ENCODE assay signal across 8 mouse cellular contexts in the genomic region with DNA sequence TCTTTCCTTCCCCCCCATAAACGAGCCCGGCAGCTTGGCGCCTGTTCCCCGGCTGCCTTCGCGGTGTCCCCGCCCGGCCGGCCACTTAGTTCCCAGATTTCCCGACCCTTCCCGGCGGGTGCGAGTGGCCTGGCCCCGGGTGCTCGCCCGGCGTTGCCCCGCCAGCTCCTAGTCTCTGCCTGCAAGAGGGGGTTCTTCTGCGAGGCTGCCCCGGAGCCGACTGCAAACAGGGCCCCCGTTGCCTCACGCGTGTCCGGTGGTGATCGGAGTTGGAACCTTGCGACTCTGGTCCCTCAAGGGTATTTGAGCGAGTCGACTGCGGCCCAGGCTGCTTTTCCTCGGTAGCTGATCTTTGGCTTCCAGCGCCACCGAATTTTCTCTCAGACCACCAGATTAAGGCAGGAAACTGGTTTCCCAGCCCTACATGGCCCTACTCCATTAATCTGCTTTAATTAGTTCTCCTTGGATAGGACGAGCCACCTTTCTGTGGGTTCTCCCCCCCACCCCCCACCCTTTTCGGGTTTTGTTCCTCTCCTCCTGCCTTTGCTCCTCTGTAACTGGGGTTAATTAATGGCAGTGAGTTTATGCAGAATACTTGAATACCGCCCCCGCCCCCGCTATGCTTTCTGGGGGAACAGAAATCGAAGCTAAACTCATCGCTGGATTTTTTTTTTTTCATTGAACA. TPM values are rescaled to one million over a fixed set of nuclear protein-coding genes. Genes with fewer than 3 reads are reported as not detected.
DNase-seq lines count a peak whose midpoint lies in the region; ATAC-seq and TF ChIP-seq lines count a peak whose summit lies in the region.

No protein-coding gene starts in this region.

- TF ChIP-seq CTCF in testis, adult 2 months (IDR thresholded peaks at IDR 0.05; ENCODE audit: control insufficient read depth, insufficient read depth, insufficient replicate concordance, low read depth, low read length), result no peak
- TF ChIP-seq CTCF in forebrain, postnatal 0 days (IDR thresholded peaks at IDR 0.05; ENCODE audit: low read depth), result no peak

- H3K36me3 ChIP-seq in testis, adult 2 months (ENCODE audit: control insufficient read depth, insufficient read depth, low read length), result no peaks in the 10 kb centered on the region
- H3K36me3 ChIP-seq in forebrain, postnatal 0 days (ENCODE audit: insufficient read depth), result no peaks in the 10 kb centered on the region
- H3K36me3 ChIP-seq in hindbrain, embryonic 13.5 days, result no peaks in the 10 kb centered on the region
- peaks cover 6% of the 10 kb centered on the region; the same call in 1 of the 2 replicates for H3K36me3 ChIP-seq in midbrain, embryonic 10.5 days
- no peaks in the 10 kb centered on the region for H3K36me3 ChIP-seq in stomach, embryonic 15.5 days

- H3K4me2 ChIP-seq in forebrain, postnatal 0 days (ENCODE audit: low read depth), result peak overlapping the region; percentile 87
- peak overlapping the region; percentile 82 for H3K4me2 ChIP-seq in hindbrain, embryonic 13.5 days
- peak overlapping the region; percentile 74 for H3K4me2 ChIP-seq in stomach, embryonic 15.5 days

- no peaks in the 10 kb centered on the region for H3K9me3 ChIP-seq in forebrain, postnatal 0 days (ENCODE audit: low read length)
- H3K9me3 ChIP-seq in hindbrain, embryonic 13.5 days, result no peaks in the 10 kb centered on the region
- H3K9me3 ChIP-seq in midbrain, embryonic 10.5 days (replicated peaks), result no peaks in the 10 kb centered on the region
- H3K9me3 ChIP-seq in stomach, embryonic 15.5 days, result no peaks in the 10 kb centered on the region

- no peak overlapping the region for H3K27ac ChIP-seq in testis, adult 2 months (ENCODE audit: control insufficient read depth, insufficient read depth, low read depth, low read length)
- H3K27ac ChIP-seq in forebrain, postnatal 0 days (ENCODE audit: low read depth, low read length), result peak overlapping the region; percentile 62
- peak overlapping the region; percentile 73 for H3K27ac ChIP-seq in hindbrain, embryonic 13.5 days
- peak overlapping the region; percentile 89 for H3K27ac ChIP-seq in midbrain, embryonic 10.5 days (replicated peaks)
- H3K27ac ChIP-seq in stomach, embryonic 15.5 days, result peak overlapping the region; percentile 88

- H3K4me1 ChIP-seq in testis, adult 2 months (ENCODE audit: control insufficient read depth, insufficient read depth, low read length), result peaks cover 11% of the 10 kb centered on the region
- H3K4me1 ChIP-seq in forebrain, postnatal 0 days (ENCODE audit: insufficient read depth), result 0 out of 2 replicates have a peak, but pooled peaks cover 5% of the 10 kb centered on the region
- peaks cover 14% of the 10 kb centered on the region for H3K4me1 ChIP-seq in hindbrain, embryonic 13.5 days (replicated peaks)
- peaks cover 27% of the 10 kb centered on the region for H3K4me1 ChIP-seq in midbrain, embryonic 10.5 days
- H3K4me1 ChIP-seq in stomach, embryonic 15.5 days, result peaks cover 8% of the 10 kb centered on the region

- intact Hi-C loops in left cerebral cortex, postnatal 4 days (cut with DNase I), result loop anchor here (5.0 kb wide), 1 partner anchor 88 kb away; no protein-coding TSS in a partner anchor

- WGBS in forebrain, postnatal 0 days, result under 1% methylated on average over 39 of the region's 40 CpGs
- WGBS in hindbrain, embryonic 13.5 days, result under 1% methylated on average over 39 of the region's 40 CpGs
- WGBS in midbrain, embryonic 10.5 days, result under 1% methylated on average over 40 of the region's 40 CpGs
- under 1% methylated on average over 40 of the region's 40 CpGs for WGBS in stomach, embryonic 15.5 days

- DNase-seq in testis, postnatal 10 days (ENCODE audit: low spot score), result no peak
- DNase-seq in cerebellum, adult 18-20 months, result peak; percentile 45 to 64
- DNase-seq in forebrain, postnatal 0 days, result peak; percentile 34
- DNase-seq in left cerebral cortex, postnatal 4 days, result peak; percentile 37
- DNase-seq in midbrain, embryonic 10.5 days (ENCODE audit: low spot score), result no peak

- peak overlapping the region; percentile 84 for H3K4me3 ChIP-seq in testis, adult 2 months (ENCODE audit: control insufficient read depth, low read depth, low read length)
- H3K4me3 ChIP-seq in forebrain, postnatal 0 days (ENCODE audit: low read depth, low read length), result peak overlapping the region; percentile 77
- H3K4me3 ChIP-seq in hindbrain, embryonic 13.5 days, result peak overlapping the region; percentile 81
- H3K4me3 ChIP-seq in midbrain, embryonic 10.5 days, result peak overlapping the region; percentile 82
- peak overlapping the region; percentile 86 for H3K4me3 ChIP-seq in stomach, embryonic 15.5 days (replicated peaks)

- H3K9ac ChIP-seq in forebrain, postnatal 0 days, result peak overlapping the region; percentile 81
- H3K9ac ChIP-seq in hindbrain, embryonic 13.5 days, result peak overlapping the region; percentile 89
- H3K9ac ChIP-seq in stomach, embryonic 15.5 days, result peak overlapping the region; percentile 90

- ATAC-seq in forebrain, postnatal 0 days, result peak; percentile 58
- ATAC-seq in hindbrain, embryonic 13.5 days (ENCODE audit: low FRiP score), result peak; percentile 70
- ATAC-seq in stomach, embryonic 15.5 days (ENCODE audit: insufficient read depth, low FRiP score, low read depth), result peak; percentile 25; the same call in 1 of the 2 replicates

- no peak; the same call in 1 of the 2 replicates for TF ChIP-seq POLR2A in testis, adult 2 months (IDR thresholded peaks at IDR 0.05; ENCODE audit: control insufficient read depth, low read depth, low read length)

- H3K27me3 ChIP-seq in testis, adult 2 months (ENCODE audit: control insufficient read depth, insufficient read depth, low read length), result no peaks in the 10 kb centered on the region; the same call in 1 of the 2 replicates
- no peaks in the 10 kb centered on the region for H3K27me3 ChIP-seq in forebrain, postnatal 0 days (ENCODE audit: insufficient read depth, low read length)
- H3K27me3 ChIP-seq in hindbrain, embryonic 13.5 days, result no peaks in the 10 kb centered on the region
- peaks cover 13% of the 10 kb centered on the region; the same call in 1 of the 2 replicates for H3K27me3 ChIP-seq in midbrain, embryonic 10.5 days (ENCODE audit: low read depth, poor library complexity, severe bottlenecking)
- no peaks in the 10 kb centered on the region for H3K27me3 ChIP-seq in stomach, embryonic 15.5 days (replicated peaks)

RNA-seq across cellular contexts. Expression of a gene that starts 0.7 kb away (rescaled TPM):
- 1.7 and 2.0 TPM in 2 replicates for polyA plus RNA-seq in testis, adult 2 months (2012; rRNA removed)
- 8.8 and 11.3 TPM in 2 replicates for total RNA-seq in forebrain, postnatal 0 days (2014; rRNA removed)
- 15.8 and 19.1 TPM in 2 replicates for polyA plus RNA-seq in forebrain, postnatal 0 days (2015; fragmentation: Nextera tagmentation; extraction: Ambion mirVana)
- polyA plus RNA-seq in hindbrain, embryonic 13.5 days (2015; fragmentation: Nextera tagmentation; extraction: Ambion mirVana), result 21.8 and 25.3 TPM in 2 replicates
- total RNA-seq in left cerebral cortex, postnatal 4 days (2021), result 10 to 100 TPM; 11.6 to 12.6 TPM
- polyA plus RNA-seq in midbrain, embryonic 10.5 days (2016; fragmentation: Nextera tagmentation; extraction: Ambion mirVana), result 20.7 and 23.1 TPM in 2 replicates
- polyA plus RNA-seq in stomach, embryonic 15.5 days (2015; fragmentation: Nextera tagmentation; extraction: Ambion mirVana), result 34.4 and 43.8 TPM in 2 replicates

RNA-seq across cellular contexts. Expression of a gene that starts 39.1 kb away (rescaled TPM):
- polyA plus RNA-seq in testis, adult 2 months (2012; rRNA removed), result 0.16 and 0.21 TPM in 2 replicates
- total RNA-seq in forebrain, postnatal 0 days (2014; rRNA removed), result not detected in 2 replicates
- not detected in 2 replicates for polyA plus RNA-seq in forebrain, postnatal 0 days (2015; fragmentation: Nextera tagmentation; extraction: Ambion mirVana)
- not detected in 2 replicates for polyA plus RNA-seq in hindbrain, embryonic 13.5 days (2015; fragmentation: Nextera tagmentation; extraction: Ambion mirVana)
- not detected for total RNA-seq in left cerebral cortex, postnatal 4 days (2021)
- polyA plus RNA-seq in midbrain, embryonic 10.5 days (2016; fragmentation: Nextera tagmentation; extraction: Ambion mirVana), result not detected in 2 replicates
- polyA plus RNA-seq in stomach, embryonic 15.5 days (2015; fragmentation: Nextera tagmentation; extraction: Ambion mirVana), result 0.62 and 1.1 TPM in 2 replicates

Comparison
In these comparisons a context has a peak if more than half of its experiments do, and no peak if none do; other contexts are left out.
1. DNase-seq: peak in cerebellum, adult 18-20 months (2 of 2), forebrain, postnatal 0 days (single experiment) and left cerebral cortex, postnatal 4 days (single experiment); none in testis, postnatal 10 days (single experiment) and midbrain, embryonic 10.5 days (single experiment).
2. Peak in every context shown above with its lines, with median percentiles within 50 percentile points of each other: H3K4me3 ChIP-seq, ATAC-seq, H3K4me2 ChIP-seq and H3K9ac ChIP-seq.